Mouse (Mus musculus): ENCODE measurements around the gene Ccdc186. TPM values are rescaled to one million over a fixed set of nuclear protein-coding genes. Genes with fewer than 3 reads are reported as not detected.
"Not testable (repeated sequence)": the region's sequence is repeated elsewhere in the genome, so short reads cannot be mapped to it uniquely, and the experiment has no call there.

Gene Ccdc186
- total RNA-seq, 2 experiments from 2014 or later, result 24.2 to 56.7 TPM

GRCm38 (mm10) chr19:56760306-56760940 lies 61.6 kb downstream of the Ccdc186 start:
- no peak for ATAC-seq (replicated peaks; ENCODE audit: low FRiP score, poor library complexity, severe bottlenecking)

GRCm38 (mm10) chr19:56759740-56760139 lies 62.2 kb downstream of the Ccdc186 start:
- no peak for ATAC-seq (replicated peaks; ENCODE audit: low FRiP score, poor library complexity, severe bottlenecking)

DNA sequence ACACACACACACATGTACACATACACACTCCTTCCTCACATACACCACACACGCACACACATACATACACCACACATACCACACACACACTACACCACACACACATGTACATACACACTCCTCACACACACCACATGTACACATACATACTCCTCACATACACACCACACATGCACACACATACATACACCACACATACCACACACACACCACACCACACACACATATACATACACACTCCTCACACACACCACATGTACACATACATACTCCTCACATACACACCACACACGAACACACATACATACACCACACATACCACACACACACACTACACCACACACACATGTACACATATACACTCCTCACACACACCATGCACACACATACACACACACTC lies 63.7 kb downstream of the Ccdc186 start:
- ATAC-seq (replicated peaks; ENCODE audit: low FRiP score, poor library complexity, severe bottlenecking), result no peak

- ATAC-seq (replicated peaks; ENCODE audit: low FRiP score, poor library complexity, severe bottlenecking), result no peak
Observed at GRCm38 (mm10) chr19:56756412-56756811, 65.6 kb downstream of the Ccdc186 start.

GRCm38 (mm10) chr19:56754456-56754855 lies 67.5 kb downstream of the Ccdc186 start:
- ATAC-seq (replicated peaks; ENCODE audit: low FRiP score, poor library complexity, severe bottlenecking), result not testable (repeated sequence)

DNA sequence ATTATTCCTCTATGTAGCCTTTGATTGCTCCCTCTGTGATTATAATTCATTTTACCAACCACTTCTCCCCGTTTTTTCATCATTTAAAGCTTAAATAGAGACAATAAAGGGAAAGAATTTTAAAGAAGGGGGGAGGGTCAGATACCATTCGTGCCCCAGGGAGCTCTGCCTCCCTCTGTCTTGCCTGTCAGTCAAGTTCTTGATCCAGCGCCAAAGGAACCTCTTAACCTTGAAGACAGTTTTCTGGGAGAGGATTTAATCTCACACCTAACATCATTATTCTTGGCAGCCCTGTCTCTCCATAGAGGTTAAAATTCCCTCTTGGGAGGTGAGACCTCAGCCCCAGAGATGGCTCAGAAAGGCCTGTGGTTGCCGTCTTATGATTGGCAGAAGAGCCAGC lies 71.3 kb downstream of the Ccdc186 start:
- no peak for ATAC-seq (replicated peaks; ENCODE audit: low FRiP score, poor library complexity, severe bottlenecking)

- ATAC-seq (replicated peaks; ENCODE audit: low FRiP score, poor library complexity, severe bottlenecking), result no peak
Observed at GRCm38 (mm10) chr19:56749343-56749742, 72.6 kb downstream of the Ccdc186 start.

DNA sequence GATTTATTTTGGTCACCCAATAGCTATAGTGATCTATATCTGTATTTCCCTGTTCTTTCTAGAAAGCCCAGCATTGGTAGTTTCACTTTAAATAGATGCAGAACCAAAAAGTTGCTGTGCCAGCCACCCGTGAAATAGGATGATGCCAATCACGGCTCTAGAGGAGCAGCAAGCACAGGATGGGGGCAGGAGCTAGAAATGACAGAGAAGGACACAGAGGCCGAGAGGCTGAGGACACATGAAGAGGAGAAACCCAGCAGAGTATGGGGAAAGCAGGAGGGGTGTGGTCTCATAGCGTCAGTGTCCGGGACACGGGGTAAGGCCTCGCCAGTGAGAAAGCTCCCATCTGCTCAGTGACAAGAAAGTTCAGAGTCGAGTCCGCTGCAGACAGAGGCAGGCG lies 74.1 kb downstream of the Ccdc186 start:
- ATAC-seq (replicated peaks; ENCODE audit: low FRiP score, poor library complexity, severe bottlenecking), result no peak

DNA sequence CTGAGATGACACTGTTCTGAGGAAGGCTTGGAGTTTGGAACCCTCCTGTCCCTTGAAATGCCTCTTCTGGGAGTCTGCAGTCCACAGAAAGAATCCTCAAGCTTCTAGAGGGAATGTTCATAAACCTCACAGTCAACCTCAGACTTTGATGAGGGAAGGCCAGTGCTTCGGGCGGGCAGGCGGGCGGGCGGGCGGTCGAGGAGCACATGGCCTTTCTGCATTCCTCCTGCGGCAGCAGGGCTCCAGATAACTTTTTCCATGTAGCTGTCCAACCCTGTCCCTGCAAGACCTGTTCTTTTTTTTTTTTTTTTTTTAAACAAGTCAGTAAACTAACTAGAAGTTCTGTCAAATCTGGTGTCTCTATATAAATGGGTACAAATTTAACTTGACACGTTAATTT lies 75.4 kb downstream of the Ccdc186 start:
- no peak for ATAC-seq (replicated peaks; ENCODE audit: low FRiP score, poor library complexity, severe bottlenecking)

DNA sequence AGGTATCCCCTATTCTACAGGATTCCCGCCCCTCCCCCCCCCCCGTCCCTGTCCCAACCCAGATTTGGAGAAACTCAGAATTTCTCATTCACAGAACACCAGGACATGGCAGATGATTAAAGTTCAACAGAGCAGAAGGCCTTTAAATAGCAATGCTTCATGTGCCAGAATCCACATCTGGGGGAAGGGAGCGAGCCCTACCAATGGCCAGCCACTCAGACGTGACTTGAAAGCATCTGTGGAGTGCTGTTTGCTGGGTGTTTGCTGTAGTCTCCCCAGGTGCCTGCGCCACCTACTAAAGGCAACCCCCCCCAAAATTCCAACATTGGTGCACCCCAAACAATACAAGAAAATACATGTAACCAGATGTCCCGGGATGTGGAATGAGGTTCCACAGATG lies 76.5 kb downstream of the Ccdc186 start:
- ATAC-seq (replicated peaks; ENCODE audit: low FRiP score, poor library complexity, severe bottlenecking), result no peak

- ATAC-seq (replicated peaks; ENCODE audit: low FRiP score, poor library complexity, severe bottlenecking), result no peak
Observed at GRCm38 (mm10) chr19:56745061-56745460, 76.9 kb downstream of the Ccdc186 start.

Other genes with a start within 250 kb of the Ccdc186 start
- not detected in 2 replicates for gene Adrb1, start 100.0 kb downstream of the Ccdc186 start, total RNA-seq (2015; ENCODE audit: low replicate concordance)
- gene Adrb1, start 100.0 kb downstream of the Ccdc186 start, total RNA-seq (2017; ENCODE audit: low replicate concordance), result not detected in 2 replicates
- not detected in 2 replicates for gene Tdrd1, start 4.0 kb upstream of the Ccdc186 start, total RNA-seq (2015; ENCODE audit: low replicate concordance)
- not detected in 2 replicates for gene Tdrd1, start 4.0 kb upstream of the Ccdc186 start, total RNA-seq (2017; ENCODE audit: low replicate concordance)
- gene Vwa2, start 52.1 kb upstream of the Ccdc186 start, total RNA-seq (2015; ENCODE audit: low replicate concordance), result not detected in 2 replicates
- not detected in 2 replicates for gene Vwa2, start 52.1 kb upstream of the Ccdc186 start, total RNA-seq (2017; ENCODE audit: low replicate concordance)
- 5.2 TPM in 1 of 2 replicates, not detected in the other for gene Afap1l2, start 186.0 kb upstream of the Ccdc186 start, total RNA-seq (2015; ENCODE audit: low replicate concordance)
- gene Afap1l2, start 186.0 kb upstream of the Ccdc186 start, total RNA-seq (2017; ENCODE audit: low replicate concordance), result 0.34 TPM in 1 of 2 replicates, not detected in the other

Measured in erythroblast, adult 5-6 weeks (primary cell).